Mouse (Mus musculus): Measurements from ENCODE around the gene Stx5a.
A peak's percentile ranks its signal among the peaks of the same experiment; 100 is the strongest.

DNA sequence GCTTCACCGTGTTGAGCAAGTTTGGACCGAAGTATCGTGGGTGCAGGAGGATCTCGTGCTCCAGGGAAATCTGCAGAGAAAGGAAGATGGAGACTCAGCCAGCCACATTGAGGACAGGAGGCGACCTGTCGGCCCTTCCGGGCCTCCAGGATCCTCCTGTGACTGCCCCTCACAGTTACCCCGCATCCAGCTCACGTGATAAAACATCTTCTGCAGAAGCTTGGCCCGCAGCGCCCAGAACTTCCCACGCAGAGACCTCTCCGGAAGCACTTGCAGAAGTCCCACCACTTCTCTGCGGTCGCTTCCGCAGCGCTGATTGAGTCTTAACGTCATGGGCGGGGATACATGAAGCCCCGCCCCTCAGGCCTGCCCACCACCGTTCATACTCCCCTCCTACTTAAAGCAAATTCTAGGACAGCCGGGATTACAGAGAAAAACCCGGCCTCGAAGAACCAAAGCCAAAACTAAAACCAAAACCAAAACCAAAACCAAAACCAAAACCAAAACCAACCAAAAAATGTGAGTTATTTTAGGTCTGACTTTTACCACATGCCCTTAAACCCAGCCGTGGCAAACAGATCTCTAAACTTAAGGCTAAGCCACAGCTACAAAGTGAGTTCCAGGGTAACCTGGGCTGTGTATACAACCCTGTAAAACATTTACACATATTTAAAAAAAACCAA is 57.2 kb downstream of the Stx5a start, which contains the start of gene Polr2g:
- TF ChIP-seq CTCF (IDR thresholded peaks at IDR 0.05; ENCODE audit: low read depth) (no peak), EP300 (optimal IDR thresholded peaks at IDR 0.05) (peak; percentile 12)

Data from stomach, postnatal 0 days (tissue).